Mouse (Mus musculus): ENCODE measurements around the gene Mad1l1.

GRCm38 (mm10) chr5:140331615-140332512 is 10.5 kb upstream of the Mad1l1 start, which contains the start of gene Mrm2:
- peak; percentile 98 for TF ChIP-seq CTCF (IDR thresholded peaks at IDR 0.05; ENCODE audit: insufficient read depth, low read depth, low read length)
- TF ChIP-seq POLR2A (IDR thresholded peaks at IDR 0.05; ENCODE audit: insufficient read depth, low read depth, low read length) = peak; percentile 90
